Mouse (Mus musculus) heart, postnatal 14 days (tissue): ENCODE data around the gene Wars. TPM values are rescaled to one million over a fixed set of nuclear protein-coding genes. Genes with fewer than 3 reads are reported as not detected.

Experiments
- DNase-seq, 2 experiments: peaks; one replicate each; pipeline ENCODE4 v3.0.0; 2021 to 2022
- intact Hi-C: fragments of 180-260 bp; cut with DNase I; formaldehyde crosslinking; loops from one replicate; pipeline ENCODE4 v1.15.1; 2025
- microRNA-seq, 2 experiments: library from miRNA; unstranded; fragments of <30 nt; microRNA quantifications; one replicate each; pipeline ENCODE4 v1.2.0; 2021 to 2022
- total RNA-seq, 2 experiments: library from RNA; stranded (reverse); gene quantifications; 2 replicates each; pipeline ENCODE4 v1.2.3; 2021

The Wars gene
- total RNA-seq, 2 experiments from 2014 or later: 32.2 to 36.7 TPM

DNA sequence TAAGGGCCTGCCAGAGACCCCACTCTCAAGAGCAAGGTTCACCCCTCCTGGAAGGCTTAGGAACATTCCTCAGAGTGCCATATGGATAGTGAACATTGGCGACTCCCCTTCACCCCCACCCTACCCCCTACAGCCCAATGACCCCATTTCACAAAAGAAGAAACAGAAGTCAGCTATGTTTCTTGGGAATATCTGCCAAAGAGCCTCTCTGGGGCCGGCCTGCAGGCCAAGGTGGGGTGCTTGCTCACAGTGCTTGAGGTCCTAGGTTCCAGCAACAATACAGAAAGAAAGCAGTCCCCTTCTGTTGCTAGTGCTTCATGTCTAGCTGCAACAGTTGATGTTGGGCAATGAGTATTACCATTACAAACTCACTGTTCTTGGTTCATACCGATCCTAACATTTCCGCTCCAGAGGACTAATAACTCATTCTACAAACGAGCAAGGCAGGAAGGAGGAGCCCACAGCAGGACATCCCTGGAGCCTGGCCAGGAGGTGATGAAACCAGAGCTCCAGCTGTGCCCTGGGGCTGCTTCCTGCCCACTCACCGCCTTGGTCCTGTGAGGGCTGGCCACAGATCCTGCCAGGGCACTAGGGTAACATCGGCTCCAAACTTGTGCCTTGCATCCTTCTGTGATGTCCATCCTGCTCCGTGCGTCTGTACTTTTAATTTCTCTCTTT is 61.9 kb downstream of the Wars start:
- peak; percentile 49 to 52 for DNase-seq
- intact Hi-C loops: no loop called here

DNA sequence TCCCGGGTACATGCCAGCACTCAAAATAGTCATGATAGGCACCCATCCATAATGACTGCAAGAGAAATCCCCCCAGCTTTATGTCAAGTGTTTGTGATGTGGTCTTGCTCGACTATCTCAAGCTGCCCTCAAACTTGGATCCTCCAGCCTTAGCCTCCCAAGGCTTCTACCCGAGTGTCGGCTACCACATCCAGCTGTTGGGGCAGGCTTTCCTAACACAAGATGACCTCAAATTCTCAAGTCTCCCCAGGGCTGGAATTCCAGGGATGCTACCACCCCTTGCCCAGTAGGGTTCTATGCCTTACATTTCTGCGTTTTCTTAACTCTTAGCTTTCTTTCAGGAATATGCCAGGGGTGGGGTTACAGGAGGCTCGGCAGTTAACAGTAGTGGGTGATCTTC is 63.6 kb downstream of the Wars start:
- intact Hi-C loops: no loop called here
- DNase-seq: no peak

DNA sequence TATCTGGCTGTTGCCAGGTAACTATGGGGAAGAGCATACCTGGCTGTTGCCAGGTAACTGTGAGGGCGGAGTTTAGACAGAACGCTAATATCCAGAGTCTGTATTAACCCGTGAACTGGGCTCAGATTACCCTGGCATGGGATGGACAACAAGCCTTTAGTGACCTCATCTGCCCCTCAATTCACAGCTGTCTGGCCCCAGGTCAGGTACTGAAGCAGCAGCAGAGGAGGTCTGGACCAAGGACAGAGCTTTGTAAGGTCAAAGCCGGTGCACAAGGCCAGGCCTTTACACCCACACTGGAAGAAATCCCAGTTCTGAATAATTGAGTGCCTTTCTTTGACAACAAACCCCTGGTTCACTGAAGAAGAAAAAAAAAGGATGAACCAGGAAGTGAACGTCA is 64.3 kb downstream of the Wars start:
- intact Hi-C loops: loop anchor here (2.0 kb wide), 1 partner anchor 15 kb away; no protein-coding TSS in a partner anchor
- no peak for DNase-seq

DNA sequence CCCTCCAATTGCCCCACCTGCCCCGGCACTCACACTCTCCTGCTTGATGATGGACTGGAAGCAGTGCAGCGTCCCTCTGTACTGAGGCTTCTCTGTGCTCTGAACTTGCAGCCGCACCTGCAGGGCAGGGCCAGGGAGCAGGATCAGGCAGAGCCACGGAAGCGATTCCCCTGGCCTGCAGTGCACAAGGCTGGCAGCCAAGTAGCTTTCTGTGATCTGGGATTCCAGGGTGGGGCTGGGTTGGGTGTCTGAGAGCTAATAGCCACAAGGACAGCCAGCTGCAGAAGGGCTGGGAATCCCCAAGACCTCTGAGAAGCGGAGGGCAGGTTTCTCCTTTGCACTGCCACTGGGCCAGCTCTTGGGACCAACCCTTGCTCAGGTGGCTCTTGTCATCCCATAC is 66.3 kb downstream of the Wars start:
- intact Hi-C loops: loop anchor here (2.0 kb wide), 1 partner anchor 13 kb away; no protein-coding TSS in a partner anchor
- no peak for DNase-seq

DNA sequence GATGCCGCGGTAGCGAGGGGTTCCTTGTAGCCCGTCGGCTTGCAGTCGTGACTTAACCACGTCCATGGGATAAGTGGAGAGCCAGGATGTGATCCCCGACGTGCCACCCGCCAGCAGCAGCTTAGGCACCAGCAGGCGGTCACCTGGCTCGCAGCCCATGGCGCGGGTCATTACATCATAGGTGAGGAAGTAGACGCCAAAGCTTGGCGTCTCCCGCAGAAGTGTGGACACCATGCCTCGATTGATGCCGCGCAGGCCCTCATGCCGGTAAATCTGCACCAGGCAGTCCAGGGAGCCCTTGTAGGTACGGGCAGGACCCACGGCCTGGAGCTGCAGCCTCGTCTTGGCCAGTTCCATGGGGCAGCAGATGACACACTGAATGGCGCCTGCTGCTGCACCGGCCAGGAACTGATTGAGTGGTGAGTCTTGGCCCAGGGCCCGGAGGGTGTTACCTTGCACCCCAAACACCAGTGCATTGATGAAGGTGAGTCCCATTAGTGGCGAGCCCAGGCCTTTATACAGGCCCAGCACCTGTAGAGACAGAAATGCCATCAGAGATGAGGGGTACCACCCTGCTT is 66.9 kb downstream of the Wars start:
- DNase-seq: no peak
- intact Hi-C loops: no loop called here

DNA sequence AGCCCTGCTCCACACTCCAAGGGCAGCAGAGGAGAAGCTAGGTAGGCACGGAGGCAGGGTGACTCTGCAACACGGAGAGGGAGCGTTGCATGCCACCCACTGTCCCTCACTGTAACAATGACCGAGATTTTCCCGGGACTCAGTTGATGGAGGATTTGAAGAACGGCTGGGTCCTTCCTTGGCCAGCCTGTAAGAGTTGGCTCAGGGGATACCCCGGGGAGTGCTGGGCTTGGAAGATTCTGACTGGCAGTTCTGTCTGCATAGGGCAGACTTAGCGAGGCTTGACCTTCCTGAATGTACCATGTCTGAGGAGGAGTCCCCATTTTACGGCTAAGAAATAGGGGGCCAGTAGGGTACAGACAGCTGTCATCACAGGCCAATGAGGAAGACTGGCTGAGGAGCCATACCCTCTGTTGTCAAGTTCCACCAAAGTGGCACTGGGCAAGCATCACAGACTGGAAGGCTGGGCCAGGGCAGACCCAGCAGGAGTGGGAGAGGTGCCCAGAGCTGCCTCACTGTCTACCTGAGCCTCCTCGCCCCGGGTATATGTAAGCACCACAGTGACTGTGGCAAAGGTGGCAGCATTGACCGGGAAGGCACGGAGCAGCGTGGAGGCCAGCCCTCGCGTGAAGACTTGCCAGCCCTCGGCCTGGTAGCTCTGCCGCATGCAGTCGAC is 67.6 kb downstream of the Wars start:
- intact Hi-C loops: no loop called here

DNA sequence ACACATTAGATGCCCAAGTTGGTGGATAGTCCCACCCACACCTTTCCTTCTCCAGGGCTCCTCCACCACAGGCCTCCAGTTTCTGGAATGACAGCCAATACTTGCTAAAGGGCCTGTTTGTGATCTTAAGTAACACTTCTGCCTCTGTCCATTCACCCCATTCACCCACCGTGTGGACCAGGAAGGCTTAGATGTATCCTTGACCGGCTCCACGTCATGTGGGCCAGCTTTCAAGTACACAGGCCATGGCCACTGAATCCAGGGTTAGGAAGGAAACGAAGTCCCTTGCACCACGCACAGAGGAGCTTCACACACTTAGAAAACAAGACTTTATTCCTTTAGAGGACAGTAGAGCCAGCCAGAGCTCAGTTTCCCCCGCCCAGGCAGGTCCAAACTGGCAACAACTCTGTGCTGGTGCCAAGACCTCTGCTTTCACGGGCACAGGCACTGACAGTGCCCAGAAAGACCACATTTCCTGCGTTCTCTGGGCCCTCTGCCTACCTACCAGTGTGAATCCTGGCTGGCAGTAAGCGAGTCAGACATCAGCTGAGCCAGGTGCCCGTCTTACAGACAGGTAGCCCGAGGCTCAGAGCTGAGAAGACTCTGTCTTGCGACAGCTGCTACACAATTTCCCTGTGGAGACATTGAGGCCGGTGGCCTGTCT is 68.3 kb downstream of the Wars start:
- intact Hi-C loops: no loop called here
- no peak for DNase-seq

More for the DNA sequence above, 67.6 kb downstream of the Wars start:
- no peak for DNase-seq

DNA sequence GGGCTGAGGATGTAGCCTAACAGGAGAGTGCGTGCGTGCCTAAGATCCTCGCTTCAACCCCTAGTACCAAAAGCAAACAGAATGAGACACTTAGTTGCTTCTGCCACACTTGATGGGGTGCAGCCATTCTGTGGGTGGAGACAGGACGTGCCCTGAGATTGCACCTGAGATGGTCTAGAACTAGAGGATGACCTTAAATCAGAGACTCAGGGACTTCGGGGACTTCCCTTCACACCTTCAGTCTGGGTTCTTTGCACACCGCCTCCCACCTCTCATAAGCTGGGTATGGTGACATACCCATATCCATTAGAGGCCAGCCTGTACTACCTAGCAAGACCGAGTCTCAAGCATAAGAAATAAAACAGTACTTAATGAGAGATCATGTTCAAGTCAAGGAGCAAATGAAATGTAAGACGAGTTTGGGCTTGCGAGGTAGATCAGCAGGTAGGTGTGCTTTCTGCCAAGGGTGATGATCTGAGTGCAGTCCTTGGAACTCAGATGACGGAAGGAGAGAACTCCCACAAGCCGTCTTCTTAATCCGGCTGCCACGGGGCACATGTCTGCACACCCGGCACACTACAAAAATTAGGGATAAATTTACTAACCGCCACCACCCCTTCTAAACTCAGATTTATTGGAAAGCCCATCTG is 69.6 kb downstream of the Wars start:
- intact Hi-C loops: no loop called here
- no peak for DNase-seq

DNA sequence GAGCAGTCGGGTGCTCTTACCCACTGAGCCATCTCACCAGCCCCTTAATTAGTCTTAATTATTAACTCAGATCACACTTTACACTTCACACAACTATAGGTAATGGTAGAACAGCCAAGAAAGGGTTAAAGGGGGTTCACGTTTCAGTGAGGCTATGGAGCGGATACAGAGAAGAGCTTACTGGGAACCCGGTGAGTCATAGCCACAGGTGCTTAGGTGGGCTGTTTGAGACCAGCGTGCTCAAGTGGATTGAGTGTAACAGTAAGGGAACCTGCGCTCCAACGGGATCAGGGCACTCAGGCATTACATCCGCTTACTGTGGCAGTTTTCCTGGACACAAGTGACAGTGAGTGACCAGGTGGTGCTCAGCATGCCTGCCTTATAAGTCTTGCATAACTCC is 70.9 kb downstream of the Wars start:
- DNase-seq: no peak
- intact Hi-C loops: no loop called here

DNA sequence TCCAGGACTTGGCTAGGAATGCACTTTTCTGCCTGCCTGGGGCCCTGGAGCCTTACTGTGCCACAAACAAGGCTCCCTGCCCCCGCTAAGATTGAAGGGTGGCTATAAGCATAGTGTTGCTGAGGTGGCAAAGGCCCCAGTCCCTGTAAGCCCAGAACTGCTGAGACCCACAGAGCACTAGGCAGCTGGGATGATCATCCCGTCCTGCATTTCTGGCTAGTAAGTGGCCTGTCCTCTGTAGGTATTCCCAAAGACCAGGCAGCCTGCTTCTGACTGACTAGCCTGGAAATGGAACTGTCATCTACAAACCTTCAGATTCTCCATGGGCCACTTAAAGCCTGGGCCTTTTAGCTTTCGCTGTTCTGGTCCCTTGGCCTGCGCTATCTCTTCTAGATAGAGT is 73.5 kb downstream of the Wars start:
- no peak for DNase-seq
- intact Hi-C loops: no loop called here

DNA sequence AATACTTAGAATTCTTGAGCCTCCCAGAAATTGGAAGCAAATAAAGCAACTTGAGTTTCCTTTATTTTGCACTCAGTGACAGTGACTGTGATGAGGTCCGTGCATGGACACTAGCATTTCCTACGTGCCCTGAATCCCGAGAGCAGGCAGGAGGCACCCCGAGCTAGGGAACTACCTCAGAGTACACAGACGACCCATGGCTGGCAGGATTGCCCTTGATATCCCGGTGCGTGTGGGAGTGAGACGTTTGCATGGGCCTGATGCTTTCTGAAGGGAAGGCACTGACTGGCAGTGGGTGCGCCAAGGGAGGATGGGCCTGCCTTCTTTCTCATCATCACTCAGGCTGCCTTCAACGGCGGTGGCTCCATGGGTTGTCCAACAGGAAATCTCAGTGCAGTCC is 77.4 kb downstream of the Wars start:
- no peak for DNase-seq
- intact Hi-C loops: no loop called here

DNA sequence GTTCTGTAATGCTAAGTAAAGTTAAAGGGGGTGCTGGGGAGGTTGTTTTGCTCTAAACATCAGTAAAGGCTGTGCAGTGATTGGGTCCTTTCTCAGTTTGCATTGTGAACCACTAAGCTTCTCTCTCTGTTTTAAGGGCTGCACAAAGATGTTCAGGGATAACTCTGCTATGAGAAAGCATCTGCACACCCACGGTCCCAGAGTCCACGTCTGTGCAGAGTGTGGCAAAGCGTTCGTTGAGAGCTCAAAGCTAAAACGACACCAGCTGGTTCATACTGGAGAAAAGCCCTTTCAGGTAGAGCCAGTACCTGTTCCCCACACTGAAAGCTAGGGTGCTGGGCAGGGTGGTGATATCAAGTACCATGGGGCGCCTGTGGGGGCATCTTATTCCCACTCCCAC is 79.5 kb downstream of the Wars start:
- intact Hi-C loops: loop anchor here (2.0 to 5.0 kb wide), 2 partner anchors 14 to 78 kb away; partner anchors contain the start of genes Wars and Wdr25
- DNase-seq: no peak

DNA sequence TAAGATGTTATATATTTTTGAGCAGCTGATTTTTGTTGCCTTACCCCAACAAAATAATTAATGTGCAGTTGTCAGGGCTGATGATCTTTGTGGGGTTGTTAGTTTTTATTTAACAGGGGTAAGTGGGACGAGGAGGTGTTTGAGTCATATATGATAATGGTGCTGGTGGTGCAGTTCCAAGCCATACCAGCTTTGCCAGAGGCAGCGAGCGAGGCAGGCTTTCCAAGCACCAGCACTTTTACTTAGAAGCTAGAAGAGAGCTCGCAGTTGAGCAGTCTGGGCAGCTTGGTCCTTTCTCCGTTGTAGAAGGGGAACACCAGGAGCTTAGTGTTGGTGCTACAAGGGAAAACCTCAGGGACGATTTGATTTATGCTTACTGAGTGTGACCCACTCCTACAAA is 81.5 kb downstream of the Wars start:
- intact Hi-C loops: loop anchor here (5.0 kb wide), 1 partner anchor 80 kb away; the partner anchor contains the start of genes Wars and Wdr25
- no peak for DNase-seq

DNA sequence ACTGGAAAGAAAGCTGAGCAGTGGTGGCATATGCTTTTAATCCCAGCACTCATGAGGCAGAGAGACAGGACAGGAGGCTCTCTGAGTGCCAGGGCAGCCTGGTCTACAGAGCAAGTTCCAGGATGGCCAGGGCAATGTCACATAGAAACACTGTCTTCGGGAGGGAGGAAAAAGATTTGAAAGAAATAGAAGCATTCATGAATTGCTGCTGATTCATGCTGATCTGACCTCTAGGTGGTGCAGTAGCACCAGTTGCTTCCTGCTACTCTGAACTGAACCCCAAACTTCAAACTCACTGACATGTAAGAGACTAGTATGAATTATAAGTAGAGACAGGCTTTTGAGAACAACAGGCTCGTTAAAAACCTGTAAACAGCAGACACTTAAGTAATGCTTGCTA is 82.8 kb downstream of the Wars start:
- peak in 1 of 2 experiments; percentile 36 for DNase-seq
- intact Hi-C loops: loop anchor here (5.0 kb wide), 1 partner anchor 81 kb away; the partner anchor contains the start of genes Wars and Wdr25

DNA sequence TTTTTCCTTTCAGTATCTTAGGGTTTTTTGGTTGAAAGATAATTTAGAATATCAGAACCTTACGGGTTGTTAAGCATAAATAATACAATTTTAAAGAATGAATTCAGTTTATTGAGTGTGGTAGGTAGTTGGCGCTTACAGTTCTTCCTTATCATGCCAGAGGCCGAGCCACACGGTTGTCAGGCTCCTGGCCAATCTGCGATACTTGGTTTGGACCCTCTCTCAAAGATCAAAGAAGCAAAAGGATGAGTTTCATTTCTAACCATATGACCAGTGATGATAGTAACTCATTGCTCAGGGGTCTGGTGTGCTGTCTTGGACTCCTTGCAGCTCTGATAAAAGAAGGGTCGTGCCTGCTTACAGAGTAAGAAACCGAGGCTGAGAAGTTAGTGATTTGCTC is 83.7 kb downstream of the Wars start:
- DNase-seq: no peak
- intact Hi-C loops: loop anchor here (5.0 kb wide), 1 partner anchor 82 kb away; the partner anchor contains the start of genes Wars and Wdr25

Small RNA genes within 50 kb of the gene (microRNA-seq; reads per million reads assigned to microRNA genes)
- 87.7 to 94.1 reads per million in 2 experiments for gene Mir345

Other genes starting within 250 kb of the Wars start
- under 1 TPM; 0.27 to 0.81 TPM for gene Degs2, start 191.9 kb downstream of the Wars start, total RNA-seq
- 10 to 100 TPM; 39.3 to 41.4 TPM for gene Yy1, start 101.2 kb downstream of the Wars start, total RNA-seq
- gene Slc25a29, start 58.3 kb downstream of the Wars start, total RNA-seq: 1 to 10 TPM; 5.7 to 6.0 TPM
- 1 to 10 TPM; 5.1 to 7.9 TPM for gene Slc25a47, start 58.1 kb downstream of the Wars start, total RNA-seq
- gene Wdr25, start 543 bp downstream of the Wars start, total RNA-seq: 1 to 10 TPM; 4.7 to 6.5 TPM
- gene Begain, start 174.0 kb upstream of the Wars start, total RNA-seq: under 1 TPM; 0.51 to 0.67 TPM